Mouse (Mus musculus) heart, postnatal 4 days (tissue): ENCODE data around the gene Tmem141. TPM values are rescaled to one million over a fixed set of nuclear protein-coding genes. Genes with fewer than 3 reads are reported as not detected.
A peak's percentile ranks its signal among the peaks of the same experiment; 100 is the strongest.

Experiments used
- DNase-seq: peaks from one replicate; pipeline ENCODE4 v3.0.0; 2021
- total RNA-seq, 2 experiments: library from RNA; stranded (reverse); gene quantifications; 2 replicates each; pipeline ENCODE4 v1.2.3; 2021

Tmem141 gene
- total RNA-seq, 2 experiments from 2014 or later = 22.2 to 24.0 TPM

DNA sequence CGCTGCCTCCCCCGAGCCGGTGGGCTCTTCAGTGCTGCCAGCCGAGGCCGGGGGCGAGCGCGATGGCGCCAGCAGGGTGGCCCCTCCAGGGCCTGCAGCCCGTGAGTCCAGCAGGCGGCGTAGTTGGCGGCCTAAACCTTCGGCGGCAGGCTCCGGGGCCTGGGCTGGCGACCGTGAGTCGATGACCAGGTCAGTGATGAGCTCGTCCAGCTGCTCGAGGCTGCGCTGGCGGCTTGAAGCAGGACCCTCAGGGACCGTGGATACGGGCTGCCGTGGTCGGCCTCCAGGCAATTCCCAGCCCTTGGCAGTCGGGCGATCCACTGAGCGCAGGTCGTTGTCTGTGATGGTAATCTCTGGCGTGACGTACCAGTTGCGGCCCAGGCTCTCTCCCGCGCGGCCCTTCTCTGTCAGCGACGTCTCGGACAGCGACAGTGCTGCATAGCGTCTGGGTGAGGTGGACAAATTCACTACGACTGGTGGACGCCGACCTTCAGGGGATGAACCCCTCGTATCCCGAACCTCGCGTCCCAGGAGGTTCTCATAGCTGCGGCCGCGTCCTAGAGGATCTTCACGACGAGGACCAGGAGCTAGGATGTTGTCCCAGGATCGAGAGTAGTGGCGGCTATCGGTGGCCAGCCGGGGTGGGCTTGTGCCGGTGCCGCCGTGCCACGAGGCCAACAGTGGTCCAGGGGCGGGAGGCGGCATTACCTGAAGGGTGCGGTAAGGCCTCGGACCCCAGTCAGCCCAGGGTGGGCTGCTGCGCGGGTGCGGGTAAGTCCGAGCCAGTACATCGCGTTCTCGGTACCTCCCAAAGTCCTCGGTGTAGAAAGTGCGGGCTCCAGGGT is 43.6 kb downstream of the Tmem141 start:
- DNase-seq = peak; percentile 42

DNA sequence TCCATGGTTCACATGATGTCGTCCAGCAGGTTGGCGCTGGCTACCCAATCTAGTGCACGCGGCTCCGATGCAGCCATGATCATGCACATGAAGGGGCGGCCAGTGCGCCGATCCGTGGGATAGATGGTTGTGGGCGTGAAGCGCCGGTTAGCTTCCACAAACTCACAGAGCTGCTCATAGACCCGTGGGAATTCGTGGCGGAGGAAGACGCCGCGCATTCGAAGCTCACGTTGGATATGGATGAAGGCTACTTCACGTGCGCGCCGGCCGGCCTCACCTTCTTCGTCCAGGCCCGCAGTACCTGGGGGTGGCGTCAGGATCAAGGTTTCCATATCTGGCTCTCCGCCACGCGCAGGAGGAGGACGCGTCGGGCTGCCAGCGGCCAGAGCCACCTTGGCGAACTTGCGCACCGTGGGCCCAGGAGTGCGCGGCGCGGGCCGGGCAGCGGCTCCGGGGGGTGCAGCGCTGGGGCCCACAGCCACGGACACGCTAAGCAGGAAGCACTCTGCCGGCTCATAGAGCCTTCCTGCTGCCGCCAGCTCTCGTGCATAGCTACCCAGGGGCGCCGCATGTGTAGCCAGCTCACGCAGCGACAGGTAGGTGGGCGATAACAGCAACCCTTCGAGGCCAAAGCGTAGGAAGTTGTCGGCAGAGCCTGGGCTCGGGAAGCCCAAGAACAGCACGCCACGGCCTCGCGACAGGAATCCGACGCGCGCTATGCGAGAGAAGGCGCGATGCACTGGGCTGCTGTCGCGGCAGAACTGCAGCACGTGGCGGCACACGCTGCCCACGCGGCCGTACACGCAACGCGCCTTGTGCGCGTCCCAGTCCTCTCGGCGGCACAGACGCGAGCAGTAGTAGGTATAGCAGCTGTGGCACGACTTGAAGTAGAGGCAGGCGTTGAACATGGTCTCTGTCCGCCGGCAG is 44.6 kb downstream of the Tmem141 start:
- DNase-seq = no peak

DNA sequence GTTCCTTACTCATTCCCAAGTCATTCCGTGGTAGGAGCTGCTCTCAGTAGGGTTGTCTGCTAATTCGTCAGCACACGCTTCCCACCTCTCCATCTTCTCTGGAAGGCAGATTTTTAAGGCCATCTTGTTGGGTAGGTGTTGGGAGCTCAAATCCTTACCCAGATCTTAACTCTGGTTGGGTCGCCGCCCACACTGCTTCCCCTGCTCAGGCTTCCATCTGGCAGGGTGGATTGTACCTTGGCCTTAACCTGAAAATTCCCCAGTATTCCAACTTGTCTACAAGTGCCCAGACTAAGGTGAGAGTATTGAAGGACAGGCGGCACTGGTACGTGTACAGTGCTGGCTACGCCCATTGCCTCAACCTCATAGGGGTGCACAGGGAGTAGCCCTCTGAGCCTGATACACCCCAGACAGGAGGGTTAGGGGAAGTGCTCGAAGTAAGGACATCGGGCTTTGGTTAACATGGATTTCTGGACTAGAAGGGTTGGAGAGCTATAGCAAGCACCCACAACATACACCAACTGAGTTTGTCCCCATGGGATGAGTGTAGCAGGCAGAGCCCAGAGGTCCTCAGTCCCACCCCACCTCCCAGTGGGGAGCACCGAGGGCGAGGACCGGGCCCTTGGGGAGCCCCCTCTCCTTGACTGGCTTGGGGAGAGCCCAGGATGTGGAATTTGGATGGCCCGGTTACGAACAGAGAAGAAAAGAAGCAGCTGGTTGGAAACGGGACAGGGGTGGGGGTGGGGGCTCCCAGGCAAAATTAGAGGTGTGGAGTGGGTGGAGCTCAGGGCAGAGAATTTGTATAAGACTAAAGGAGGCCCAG is 45.6 kb downstream of the Tmem141 start:
- no peak for DNase-seq

DNA sequence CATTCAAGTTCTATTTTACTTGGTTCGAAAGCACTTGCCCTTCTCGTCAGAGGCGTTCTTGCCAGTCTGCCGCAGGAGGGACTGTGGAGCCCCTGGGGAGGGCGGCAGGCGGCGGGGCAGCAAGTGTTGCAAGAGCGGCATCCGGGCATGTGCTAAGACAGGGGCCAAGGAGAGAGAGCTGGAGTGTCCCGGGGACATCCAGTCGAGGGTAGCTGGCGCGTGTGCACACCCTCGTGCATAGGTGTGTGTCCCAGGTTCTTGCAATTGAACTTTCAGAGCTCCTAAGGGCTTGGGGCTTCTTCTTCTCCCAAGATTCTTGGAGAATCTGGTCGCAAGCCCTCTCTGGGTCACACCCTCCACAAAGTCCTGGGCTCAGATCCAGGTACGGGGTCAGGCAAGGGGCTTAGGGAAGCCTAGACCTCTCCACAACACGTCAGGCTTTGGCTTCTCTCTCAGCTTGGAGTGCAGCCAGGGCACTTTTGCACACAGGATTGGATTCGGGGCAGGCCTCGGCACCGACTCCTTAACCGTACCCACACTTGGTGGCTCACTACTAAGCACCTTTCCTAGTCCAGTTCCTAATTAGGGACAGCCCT is 46.3 kb downstream of the Tmem141 start:
- peak; percentile 61 for DNase-seq

DNA sequence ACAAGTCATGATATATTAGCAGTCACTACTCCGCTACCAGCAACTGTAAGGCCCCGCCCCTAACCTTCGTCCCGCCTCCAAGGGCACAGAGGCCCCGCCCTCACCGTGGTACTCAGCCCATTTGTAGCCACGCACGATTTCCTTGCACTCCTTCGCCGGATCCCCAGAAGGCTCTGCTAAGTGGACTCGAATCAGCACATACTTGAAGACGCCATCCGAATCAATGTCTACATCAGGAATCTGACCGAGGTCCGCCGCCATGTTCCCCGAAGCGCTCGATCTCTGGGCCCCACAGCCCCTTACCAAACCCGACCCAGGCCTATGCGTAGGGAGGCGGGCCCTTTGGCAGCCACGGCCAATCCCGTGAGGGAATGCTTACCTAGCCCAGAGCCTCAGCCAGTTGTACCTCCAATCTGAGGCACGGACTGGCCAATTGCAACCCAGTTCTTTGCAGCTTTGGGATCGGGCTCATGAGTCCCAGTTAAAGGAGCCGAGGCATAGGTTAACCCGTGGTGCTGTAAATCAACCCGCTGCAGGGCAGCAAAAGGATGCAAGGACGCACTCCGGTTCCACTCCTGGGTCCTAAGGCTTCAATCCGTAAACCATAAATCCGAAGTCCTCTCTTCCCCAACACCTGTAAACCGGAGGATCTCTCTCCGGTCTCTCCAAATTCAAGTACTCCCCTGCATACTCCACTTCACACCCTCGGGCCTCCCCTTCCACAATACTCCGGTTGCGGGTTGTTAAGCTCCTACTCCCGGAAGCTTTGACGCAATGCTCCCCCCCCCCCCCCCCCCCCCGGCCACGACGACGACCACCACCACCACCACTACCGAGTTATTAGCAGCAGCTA is 47.0 kb downstream of the Tmem141 start, which contains the start of the genes Mamdc4 and Phpt1:
Gene Mamdc4 (minus strand): TSS at position 267 of the 853 bp plus-strand sequence.
Gene Phpt1 (minus strand): TSS at position 646 of the 853 bp plus-strand sequence.
- peak; percentile 96 for DNase-seq

DNA sequence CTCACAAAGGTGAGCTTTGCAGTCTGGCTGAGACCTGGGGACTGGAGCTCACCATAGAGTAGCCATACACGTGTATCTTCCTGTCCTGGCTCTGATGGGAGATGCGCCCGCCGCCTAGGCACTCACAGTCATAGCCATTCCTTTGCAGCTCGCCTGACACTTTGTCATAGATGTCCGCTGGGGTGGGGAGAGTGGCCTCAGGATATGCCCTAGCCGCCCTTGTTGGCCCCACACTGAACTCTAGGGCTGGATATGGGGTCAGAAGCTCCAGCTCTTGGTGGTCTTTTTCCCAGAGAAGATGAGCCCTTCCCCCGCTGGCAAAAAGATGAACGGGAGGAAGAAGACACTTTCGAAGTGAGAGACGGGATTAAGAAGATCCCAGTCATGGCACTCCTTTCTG is 47.7 kb downstream of the Tmem141 start:
- no peak for DNase-seq

DNA sequence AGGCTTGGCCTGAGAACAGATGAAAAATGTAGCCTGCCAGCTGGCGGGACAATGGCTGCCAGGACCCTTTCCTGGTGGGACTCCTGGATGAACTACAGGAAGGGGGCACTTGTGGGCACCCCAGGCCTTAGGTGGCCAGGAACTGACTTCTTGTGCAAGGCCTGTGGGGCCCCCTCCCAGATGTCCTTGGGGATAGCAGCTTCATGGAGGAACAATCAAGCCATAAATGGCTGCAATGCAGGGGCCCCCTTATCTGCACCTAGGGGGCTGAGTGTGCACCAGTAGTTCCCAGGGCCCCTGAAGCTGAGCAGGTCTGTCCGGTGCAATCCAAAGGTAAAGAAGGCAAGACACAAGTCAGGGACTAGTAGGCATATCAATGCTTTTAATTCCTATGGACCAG is 48.7 kb downstream of the Tmem141 start:
- DNase-seq = no peak

DNA sequence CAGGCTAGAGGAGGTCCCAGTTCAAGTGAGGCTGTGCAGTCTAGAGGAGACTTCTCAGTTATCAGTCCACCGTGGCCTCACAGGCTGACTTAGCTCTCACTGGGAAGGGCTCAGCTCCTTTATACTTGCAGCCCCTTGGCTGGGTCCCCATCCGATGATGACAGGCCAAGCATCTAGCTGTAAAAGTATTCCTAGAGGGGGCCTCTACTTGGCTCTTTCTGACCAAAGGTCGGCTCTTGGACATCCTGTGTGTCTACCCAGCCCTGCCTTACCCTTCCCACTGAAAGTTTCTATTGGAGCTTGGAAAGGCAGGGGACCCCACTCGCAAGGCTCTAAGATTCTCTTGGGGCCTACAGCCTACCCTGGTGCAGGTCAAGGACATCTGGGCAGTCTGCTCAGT is 50.6 kb downstream of the Tmem141 start:
- DNase-seq = peak; percentile 13

Other genes with a start within 250 kb of the Tmem141 start
- gene Sapcd2, start 249.7 kb downstream of the Tmem141 start, total RNA-seq = 10 to 100 TPM in 1 of 2 experiments, 1 to 10 TPM in 1; 8.7 to 10.8 TPM
- 1 to 10 TPM; 5.7 to 8.5 TPM for gene Entpd2, start 226.1 kb downstream of the Tmem141 start, total RNA-seq
- gene Npdc1, start 222.7 kb downstream of the Tmem141 start, total RNA-seq = 10 to 100 TPM; 33.1 to 35.2 TPM
- gene Fut7, start 198.7 kb downstream of the Tmem141 start, total RNA-seq = under 1 TPM in 1 of 2 experiments, not detected in 1; 0.11 TPM
- 10 to 100 TPM; 19.4 to 20.7 TPM for gene Abca2, start 193.3 kb downstream of the Tmem141 start, total RNA-seq
- 1 to 10 TPM; 2.8 to 4.1 TPM for gene Clic3, start 165.2 kb downstream of the Tmem141 start, total RNA-seq
- 10 to 100 TPM; 30.5 to 32.8 TPM for gene Paxx, start 160.9 kb downstream of the Tmem141 start, total RNA-seq
- 100 to 1,000 TPM; 117 to 137 TPM for gene Ptgds, start 152.0 kb downstream of the Tmem141 start, total RNA-seq
- not detected for gene Lcn12, start 128.1 kb downstream of the Tmem141 start, total RNA-seq
- gene Fbxw5, start 121.3 kb downstream of the Tmem141 start, total RNA-seq = 10 to 100 TPM; 93.6 to 98.6 TPM
- under 1 TPM in 1 of 2 experiments, not detected in 1; 0.45 TPM for gene C8g, start 120.3 kb downstream of the Tmem141 start, total RNA-seq
- gene Traf2, start 75.1 kb downstream of the Tmem141 start, total RNA-seq = 10 to 100 TPM; 13.2 to 15.8 TPM
- gene Edf1, start 64.2 kb downstream of the Tmem141 start, total RNA-seq = 100 to 1,000 TPM; 151 to 152 TPM
- gene Mamdc4, start 47.2 kb downstream of the Tmem141 start, total RNA-seq = 1 to 10 TPM; 1.4 to 2.3 TPM
- 100 to 1,000 TPM; 100 to 101 TPM for gene Phpt1, start 46.8 kb downstream of the Tmem141 start, total RNA-seq
- gene Ajm1, start 40.2 kb downstream of the Tmem141 start, total RNA-seq = under 1 TPM; 0.14 to 0.41 TPM
- 10 to 100 TPM; 51.4 to 61.5 TPM for gene Rabl6, start 13.5 kb downstream of the Tmem141 start, total RNA-seq
- gene Ccdc183, start 4.3 kb downstream of the Tmem141 start, total RNA-seq = not detected
- 1 to 10 TPM; 1.3 to 1.4 TPM for gene Fcna, start 6.0 kb upstream of the Tmem141 start, total RNA-seq
- under 1 TPM; 0.72 to 0.74 TPM for gene Lcn8, start 31.1 kb upstream of the Tmem141 start, total RNA-seq
- not detected for gene Lcn5, start 35.9 kb upstream of the Tmem141 start, total RNA-seq
- gene Lcn6, start 54.8 kb upstream of the Tmem141 start, total RNA-seq = not detected
- not detected for gene Lcn10, start 60.7 kb upstream of the Tmem141 start, total RNA-seq
- not detected for gene Obp2a, start 78.0 kb upstream of the Tmem141 start, total RNA-seq
- gene Bmyc, start 84.7 kb upstream of the Tmem141 start, total RNA-seq = 10 to 100 TPM; 13.7 to 17.1 TPM
- not detected for gene Obp2b, start 115.0 kb upstream of the Tmem141 start, total RNA-seq
- not detected for gene Lcn3, start 143.6 kb upstream of the Tmem141 start, total RNA-seq
- gene Lcn11, start 155.0 kb upstream of the Tmem141 start, total RNA-seq = not detected
- not detected for gene Gm13539, start 160.3 kb upstream of the Tmem141 start, total RNA-seq
- gene Glt6d1, start 193.8 kb upstream of the Tmem141 start, total RNA-seq = not detected
- not detected for gene Lcn9, start 201.1 kb upstream of the Tmem141 start, total RNA-seq
- not detected for gene Sohlh1, start 225.2 kb upstream of the Tmem141 start, total RNA-seq
- gene Kcnt1, start 241.7 kb upstream of the Tmem141 start, total RNA-seq = under 1 TPM; 0.32 to 0.52 TPM